Mouse (Mus musculus) CD8-positive naive resting alpha-beta T cell, adult 2 months (primary cell): ENCODE measurements around the gene Rap1a.

Experiments used
- DNase-seq, 2 experiments: peaks; one replicate each; pipeline ENCODE4 v3.0.0; 2022; ENCODE audit warnings: low read depth in 2 of 2, low spot score in 2 of 2

Gene Rap1a

GRCm38 (mm10) chr3:105695476-105696386, 105.4 kb downstream of the Rap1a start:
- DNase-seq, result no peak

- DNase-seq, result no peak
Observed at GRCm38 (mm10) chr3:105693327-105694080, 107.6 kb downstream of the Rap1a start.

GRCm38 (mm10) chr3:105688536-105688935, 112.6 kb downstream of the Rap1a start:
- no peak for DNase-seq

DNA sequence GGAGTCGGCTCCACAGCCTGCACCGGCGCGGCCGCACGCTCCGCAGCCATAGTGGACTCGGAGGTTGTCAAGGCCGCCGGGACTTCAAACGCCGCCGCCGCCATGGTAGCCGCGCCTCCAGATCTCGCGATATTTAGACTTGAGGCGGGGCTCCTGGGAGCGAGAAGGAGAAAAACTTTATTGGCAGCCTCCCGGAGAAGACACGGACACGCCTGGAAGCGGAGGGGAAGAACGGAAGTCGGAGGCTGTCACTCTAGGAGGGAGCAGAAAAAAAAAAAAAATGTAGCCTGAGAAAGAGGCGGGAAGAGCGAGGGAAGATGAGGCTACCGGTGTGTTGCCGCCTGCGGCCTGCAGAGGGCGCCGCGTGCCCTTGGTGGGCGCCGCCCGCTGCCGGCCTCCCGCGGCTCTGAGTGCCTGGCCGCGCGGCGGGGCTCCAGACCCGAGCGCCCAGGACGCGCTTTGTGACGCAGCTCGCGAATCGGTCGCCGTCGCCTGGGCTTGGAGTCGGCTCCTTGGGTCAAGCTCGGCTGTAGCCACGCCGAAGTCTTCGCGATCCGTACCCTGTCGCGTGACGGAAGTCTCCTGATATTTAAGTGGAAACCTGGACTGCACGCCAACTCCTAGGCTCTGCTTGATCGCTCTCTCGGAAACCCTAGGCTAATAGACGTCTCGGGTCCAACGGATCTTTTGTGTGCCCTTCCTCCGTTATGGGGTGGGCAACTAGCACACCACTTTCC, 113.6 kb downstream of the Rap1a start, which contains the start of gene Ddx20:
Gene Ddx20 (minus strand): TSS at position 251 of the 737 bp plus-strand sequence.
- peak; percentile 95 for DNase-seq

GRCm38 (mm10) chr3:105686394-105687323, 114.5 kb downstream of the Rap1a start:
- no peak for DNase-seq

- no peak for DNase-seq
Observed at GRCm38 (mm10) chr3:105680346-105680745, 120.8 kb downstream of the Rap1a start.
